Mouse (Mus musculus) liver, embryonic 15.5 days (tissue): ENCODE measurements around the gene Fscn3. TPM values are rescaled to one million over a fixed set of nuclear protein-coding genes. Genes with fewer than 3 reads are reported as not detected.

Experiments
- ATAC-seq: fragments of 200-750 bp; cut with Nextera tagmentation; 2 replicates; pipeline ENCODE4 v1.8.0; 2017; ENCODE audit warnings: moderate number of reproducible peaks, mild to moderate bottlenecking, moderate library complexity; ENCODE audit not compliant: insufficient read depth
- H3K27ac ChIP-seq: fragments of 300-500 bp; sonication (generic); replicated peaks from 2 replicates; pipeline ENCODE4 v1.5.1; 2015; ENCODE audit warnings: mild to moderate bottlenecking, inconsistent platforms
- H3K27me3 ChIP-seq: fragments of 300-500 bp; sonication (generic); 2 replicates; pipeline ENCODE4 v1.6.1; 2015; ENCODE audit warnings: mild to moderate bottlenecking, inconsistent platforms
- H3K36me3 ChIP-seq: fragments of 300-500 bp; sonication (generic); replicated peaks from 2 replicates; pipeline ENCODE4 v1.6.1; 2015; ENCODE audit warnings: moderate library complexity, mild to moderate bottlenecking, inconsistent platforms
- H3K4me1 ChIP-seq: fragments of 300-500 bp; sonication (generic); replicated peaks from 2 replicates; pipeline ENCODE4 v1.6.1; 2015; ENCODE audit warnings: inconsistent platforms
- H3K4me2 ChIP-seq: fragments of 300-500 bp; sonication (generic); 2 replicates; pipeline ENCODE4 v1.6.1; 2015; ENCODE audit warnings: moderate library complexity, mild to moderate bottlenecking, inconsistent platforms
- H3K4me3 ChIP-seq: fragments of 300-500 bp; sonication (generic); replicated peaks from 2 replicates; pipeline ENCODE4 v1.5.1; 2015; ENCODE audit warnings: mild to moderate bottlenecking, inconsistent platforms
- H3K9ac ChIP-seq: fragments of 300-500 bp; sonication (generic); 2 replicates; pipeline ENCODE4 v1.6.1; 2015; ENCODE audit warnings: moderate library complexity, mild to moderate bottlenecking, inconsistent platforms
- H3K9me3 ChIP-seq: fragments of 300-500 bp; sonication (generic); replicated peaks from 2 replicates; pipeline ENCODE4 v1.6.1; 2016; ENCODE audit warnings: inconsistent platforms
- WGBS: fragments of 180-500 bp; shearing (Covaris S2); methylation state at CpG from one replicate; pipeline ENCODE4 v1.1.7; 2015; ENCODE audit warnings: mixed read lengths; ENCODE audit not compliant: insufficient replicate concordance; 5-methylcytosine and 5-hydroxymethylcytosine counted together
- polyA plus RNA-seq: library from polyadenylated mRNA; unstranded; fragments of >200 nt; fragmentation: Nextera tagmentation; extraction: Ambion mirVana; gene quantifications from 2 replicates; pipeline ENCODE4 v1.2.1, GENCODE M21; 2015

The Fscn3 gene
- polyA plus RNA-seq, 1 experiment from 2014 or later: 0.70 TPM

- Histone ChIP-seq H3K27me3 (no peaks in the 10 kb centered on the region), H3K27ac (0 out of 2 replicates have a peak within 1 kb of the TSS, but pooled peaks have one; percentile 7), H3K36me3 (peaks cover 36% of the 10 kb centered on the region), H3K4me1 (peaks cover 50% of the 10 kb centered on the region), H3K9ac (no peak within 1 kb of the TSS), H3K9me3 (no peaks in the 10 kb centered on the region), H3K4me2 (no peak within 1 kb of the TSS), H3K4me3 (no peak within 1 kb of the TSS)
- no peak for ATAC-seq
- WGBS: 83% methylated on average over 3 of the region's 3 CpGs
Observed at GRCm38 (mm10) chr6:28428290-28428689, 701 bp downstream of the Fscn3 start, which contains the start of gene Gcc1. Gene Gcc1, minus strand, starts transcription at chr6:28428390.

GRCm38 (mm10) chr6:28429870-28430269 is 2.3 kb downstream of the Fscn3 start:
- Histone ChIP-seq H3K4me1 (peaks cover 43% of the 10 kb centered on the region), H3K27ac (no peak overlapping the region)
- WGBS: 78% methylated on average over 11 of the region's 11 CpGs

GRCm38 (mm10) chr6:28430795-28431537 is 3.4 kb downstream of the Fscn3 start:
- H3K9ac ChIP-seq: no peak overlapping the region
- peak; percentile 67 for ATAC-seq
- 0 out of 2 replicates have a peak overlapping the region, but pooled peaks have one; percentile 5 for H3K27ac ChIP-seq

More at GRCm38 (mm10) chr6:28429870-28430269, 2.3 kb downstream of the Fscn3 start:
- Histone ChIP-seq H3K4me2 (no peak overlapping the region), H3K36me3 (peaks cover 32% of the 10 kb centered on the region), H3K9me3 (no peaks in the 10 kb centered on the region), H3K9ac (no peak overlapping the region), H3K27me3 (no peaks in the 10 kb centered on the region), H3K4me3 (no peak overlapping the region)
- ATAC-seq: no peak

GRCm38 (mm10) chr6:28431538-28431855 is 3.9 kb downstream of the Fscn3 start:
- Histone ChIP-seq H3K27me3 (peaks cover 5% of the 10 kb centered on the region; the same call in 1 of the 2 replicates), H3K4me3 (peak overlapping the region; percentile 8; the same call in 1 of the 2 replicates), H3K9me3 (no peaks in the 10 kb centered on the region), H3K36me3 (peaks cover 16% of the 10 kb centered on the region), H3K4me2 (peak overlapping the region; percentile 40), H3K4me1 (peaks cover 26% of the 10 kb centered on the region), H3K27ac (no peak overlapping the region), H3K9ac (no peak overlapping the region)
- peak; percentile 58 for ATAC-seq
- WGBS: 42% methylated on average over 6 of the region's 6 CpGs

More at GRCm38 (mm10) chr6:28430795-28431537, 3.4 kb downstream of the Fscn3 start:
- Histone ChIP-seq H3K4me3 (peak overlapping the region; percentile 8; the same call in 1 of the 2 replicates), H3K4me1 (peaks cover 32% of the 10 kb centered on the region), H3K27me3 (peaks cover 4% of the 10 kb centered on the region; the same call in 1 of the 2 replicates), H3K9me3 (no peaks in the 10 kb centered on the region), H3K4me2 (peak overlapping the region; percentile 40), H3K36me3 (peaks cover 21% of the 10 kb centered on the region)
- WGBS: 60% methylated on average over 10 of the region's 10 CpGs

- Histone ChIP-seq H3K27ac (no peak overlapping the region), H3K4me3 (no peak overlapping the region), H3K36me3 (no peaks in the 10 kb centered on the region), H3K27me3 (peaks cover 66% of the 10 kb centered on the region), H3K4me2 (no peak overlapping the region), H3K9ac (no peak overlapping the region), H3K9me3 (no peaks in the 10 kb centered on the region), H3K4me1 (no peaks in the 10 kb centered on the region)
- 69% methylated on average over 7 of the region's 7 CpGs for WGBS
- ATAC-seq: no peak
Observed at GRCm38 (mm10) chr6:28447937-28448336, 20.3 kb downstream of the Fscn3 start.

GRCm38 (mm10) chr6:28449253-28449652 is 21.7 kb downstream of the Fscn3 start, which contains the start of gene Pax4:
Gene Pax4, minus strand, starts transcription at chr6:28449353.
- ATAC-seq: no peak
- Histone ChIP-seq H3K27me3 (peaks cover 75% of the 10 kb centered on the region), H3K9ac (no peak within 1 kb of the TSS), H3K4me2 (no peak within 1 kb of the TSS), H3K36me3 (no peaks in the 10 kb centered on the region), H3K9me3 (no peaks in the 10 kb centered on the region), H3K27ac (no peak within 1 kb of the TSS), H3K4me1 (no peaks in the 10 kb centered on the region), H3K4me3 (no peak within 1 kb of the TSS)
- 68% methylated on average over 2 of the region's 2 CpGs for WGBS

GRCm38 (mm10) chr6:28450481-28450880 is 22.9 kb downstream of the Fscn3 start:
- Histone ChIP-seq H3K4me3 (no peak overlapping the region), H3K27me3 (peaks cover 81% of the 10 kb centered on the region), H3K4me2 (no peak overlapping the region), H3K9me3 (no peaks in the 10 kb centered on the region), H3K9ac (no peak overlapping the region), H3K36me3 (no peaks in the 10 kb centered on the region), H3K4me1 (no peaks in the 10 kb centered on the region), H3K27ac (no peak overlapping the region)
- WGBS: 12% methylated on average over 5 of the region's 5 CpGs
- ATAC-seq: no peak

GRCm38 (mm10) chr6:28450977-28451376 is 23.4 kb downstream of the Fscn3 start:
- no peak for ATAC-seq
- no peak overlapping the region for H3K4me2 ChIP-seq
- WGBS: 1% methylated on average over 12 of the region's 12 CpGs
- H3K36me3 ChIP-seq: no peaks in the 10 kb centered on the region
- no peak overlapping the region for H3K27ac ChIP-seq
- H3K4me1 ChIP-seq: no peaks in the 10 kb centered on the region
- no peak overlapping the region for H3K9ac ChIP-seq
- H3K9me3 ChIP-seq: no peaks in the 10 kb centered on the region
- peaks cover 83% of the 10 kb centered on the region for H3K27me3 ChIP-seq
- H3K4me3 ChIP-seq: no peak overlapping the region

- no peaks in the 10 kb centered on the region for H3K9me3 ChIP-seq
- H3K4me2 ChIP-seq: no peak overlapping the region
- H3K27me3 ChIP-seq: peaks cover 18% of the 10 kb centered on the region
- H3K27ac ChIP-seq: peak overlapping the region; percentile 38
- no peak overlapping the region for H3K9ac ChIP-seq
- no peak overlapping the region for H3K4me3 ChIP-seq
- H3K36me3 ChIP-seq: no peaks in the 10 kb centered on the region
- ATAC-seq: peak; percentile 78
- 0 out of 2 replicates have a peak, but pooled peaks cover 4% of the 10 kb centered on the region for H3K4me1 ChIP-seq
Observed at GRCm38 (mm10) chr6:28459221-28459668, 31.7 kb downstream of the Fscn3 start.

GRCm38 (mm10) chr6:28460534-28460933 is 32.9 kb downstream of the Fscn3 start:
- Histone ChIP-seq H3K36me3 (no peaks in the 10 kb centered on the region), H3K9ac (no peak overlapping the region), H3K4me1 (0 out of 2 replicates have a peak, but pooled peaks cover 4% of the 10 kb centered on the region), H3K4me2 (no peak overlapping the region), H3K4me3 (no peak overlapping the region), H3K27me3 (peaks cover 13% of the 10 kb centered on the region), H3K27ac (no peak overlapping the region), H3K9me3 (no peaks in the 10 kb centered on the region)
- no peak for ATAC-seq
- WGBS: 4% methylated on average over 5 of the region's 5 CpGs

- H3K36me3 ChIP-seq: no peaks in the 10 kb centered on the region
- H3K27me3 ChIP-seq: peaks cover 10% of the 10 kb centered on the region
- H3K4me2 ChIP-seq: no peak overlapping the region
- H3K4me1 ChIP-seq: 0 out of 2 replicates have a peak, but pooled peaks cover 4% of the 10 kb centered on the region
- no peaks in the 10 kb centered on the region for H3K9me3 ChIP-seq
- no peak for ATAC-seq
- H3K4me3 ChIP-seq: no peak overlapping the region
- no peak overlapping the region for H3K9ac ChIP-seq
- WGBS: 46% methylated on average over 6 of the region's 6 CpGs
- no peak overlapping the region for H3K27ac ChIP-seq
Observed at GRCm38 (mm10) chr6:28464630-28465029, 37.0 kb downstream of the Fscn3 start.
